Mouse (Mus musculus) heart, adult 2 months (tissue): ENCODE measurements around the gene Ctns.

Experiments used
- CTCF ChIP-seq: fragments of 200-600 bp; IDR thresholded peaks from 2 replicates; pipeline ENCODE4 v1.8.1; 2022; ENCODE audit warnings: antibody characterized with exemption, mild to moderate bottlenecking, moderate library complexity
- POLR2A ChIP-seq: fragments of 200-500 bp; IDR thresholded peaks from 2 replicates; pipeline ENCODE4 v1.6.1; 2011; ENCODE audit warnings: mild to moderate bottlenecking, low read depth, low read length, control low read depth; ENCODE audit not compliant: insufficient read depth

GRCm38 (mm10) chr11:73168576-73168975 lies 30.3 kb downstream of the Ctns start:
- TF ChIP-seq CTCF: no peak
- no peak for TF ChIP-seq POLR2A
